Mouse (Mus musculus): ENCODE measurements around the gene Med13l. TPM values are rescaled to one million over a fixed set of nuclear protein-coding genes. Genes with fewer than 3 reads are reported as not detected.

Med13l gene
- polyA plus RNA-seq, 1 experiment from 2014 or later, result 14.9 TPM

DNA sequence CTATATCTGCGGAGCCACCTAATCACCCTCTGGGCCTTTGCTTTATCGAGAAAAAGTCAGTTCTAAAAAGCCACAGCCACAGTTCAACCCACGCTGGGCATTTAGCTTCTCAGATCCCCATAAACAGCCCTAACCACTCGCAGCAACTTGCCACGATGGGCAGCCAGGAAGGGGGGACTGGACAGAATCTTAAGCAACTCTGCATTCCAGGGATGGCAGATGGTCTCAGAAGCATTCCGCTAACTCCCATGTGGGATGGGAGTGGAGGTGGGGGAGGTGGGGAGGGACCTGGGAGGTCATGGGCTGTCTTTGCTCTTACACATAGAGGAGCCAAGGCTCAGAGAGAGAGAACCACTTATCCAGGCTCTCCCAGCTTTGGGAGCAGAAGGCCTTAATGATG, 44.0 kb upstream of the Med13l start:
- ATAC-seq (replicated peaks; ENCODE audit: low FRiP score, low TSS enrichment, low read depth), result no peak
- Histone ChIP-seq H3K9me3 (ENCODE audit: control insufficient read depth, low read length) (no peaks in the 10 kb centered on the region), H3K4me1 (replicated peaks; ENCODE audit: control insufficient read depth, insufficient read depth, low read length) (peaks cover 37% of the 10 kb centered on the region), H3K9ac (ENCODE audit: low read length) (no peak overlapping the region), H3K4me2 (ENCODE audit: low read length) (no peak overlapping the region), H3K4me3 (ENCODE audit: low read depth, low read length) (no peak overlapping the region), H3K27me3 (replicated peaks; ENCODE audit: control insufficient read depth, insufficient read depth, low read length) (no peaks in the 10 kb centered on the region), H3K27ac (ENCODE audit: low read depth) (0 out of 2 replicates have a peak overlapping the region, but pooled peaks have one; percentile 17), H3K36me3 (ENCODE audit: control insufficient read depth, insufficient read depth, low read length) (no peaks in the 10 kb centered on the region)
- no peak for DNase-seq (ENCODE audit: low spot score)
- WGBS, result 41% methylated on average over 6 of the region's 6 CpGs

DNA sequence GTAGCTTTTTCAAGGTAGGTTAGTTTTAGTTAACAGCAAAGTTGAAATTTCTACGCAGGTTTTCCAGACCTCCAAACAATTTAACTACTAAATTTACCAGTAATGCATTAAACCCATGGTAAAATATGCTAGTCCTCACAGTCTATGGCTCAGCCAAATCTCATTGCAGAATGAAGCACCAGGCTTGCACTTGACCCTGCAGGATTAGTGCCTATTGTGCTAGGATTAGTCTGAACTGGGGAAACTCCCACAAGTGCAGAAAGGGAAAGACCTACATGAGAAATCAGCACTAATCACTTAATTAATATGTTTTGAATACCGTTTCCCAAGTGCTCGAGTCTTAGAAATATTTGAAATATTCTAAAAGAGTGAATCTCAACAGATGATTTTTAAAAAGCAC, 40.0 kb upstream of the Med13l start:
- 78% methylated on average over 3 of the region's 3 CpGs for WGBS
- Histone ChIP-seq H3K4me1 (replicated peaks; ENCODE audit: control insufficient read depth, insufficient read depth, low read length) (peaks cover 22% of the 10 kb centered on the region), H3K9ac (ENCODE audit: low read length) (no peak overlapping the region), H3K27ac (ENCODE audit: low read depth) (no peak overlapping the region), H3K4me2 (ENCODE audit: low read length) (no peak overlapping the region), H3K27me3 (replicated peaks; ENCODE audit: control insufficient read depth, insufficient read depth, low read length) (no peaks in the 10 kb centered on the region), H3K36me3 (ENCODE audit: control insufficient read depth, insufficient read depth, low read length) (no peaks in the 10 kb centered on the region), H3K9me3 (ENCODE audit: control insufficient read depth, low read length) (no peaks in the 10 kb centered on the region), H3K4me3 (ENCODE audit: low read depth, low read length) (no peak overlapping the region)
- no peak for DNase-seq (ENCODE audit: low spot score)
- ATAC-seq (replicated peaks; ENCODE audit: low FRiP score, low TSS enrichment, low read depth), result no peak

DNA sequence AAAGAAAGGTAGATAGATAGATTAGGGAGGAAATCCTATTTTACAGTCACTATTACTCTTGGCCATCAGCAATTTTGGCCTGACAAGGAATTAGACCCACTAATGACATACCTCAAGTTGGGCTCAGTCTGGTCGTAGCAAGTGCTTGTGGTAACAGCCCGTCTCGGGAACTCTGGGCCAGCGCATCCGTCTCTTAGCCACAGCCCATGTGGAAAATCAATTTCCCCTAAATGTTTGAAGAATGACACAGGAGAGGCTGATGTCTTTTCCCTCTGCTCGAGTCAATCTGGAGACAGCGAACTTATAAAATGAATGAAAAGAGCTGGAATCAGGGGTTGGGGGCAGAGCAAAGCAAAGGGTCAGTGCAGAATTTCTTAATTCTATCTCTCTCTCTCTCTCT, 36.1 kb upstream of the Med13l start:
- no peak for ATAC-seq (replicated peaks; ENCODE audit: low FRiP score, low TSS enrichment, low read depth)
- Histone ChIP-seq H3K36me3 (ENCODE audit: control insufficient read depth, insufficient read depth, low read length) (no peaks in the 10 kb centered on the region), H3K9ac (ENCODE audit: low read length) (no peak overlapping the region), H3K27me3 (replicated peaks; ENCODE audit: control insufficient read depth, insufficient read depth, low read length) (no peaks in the 10 kb centered on the region), H3K4me1 (replicated peaks; ENCODE audit: control insufficient read depth, insufficient read depth, low read length) (no peaks in the 10 kb centered on the region; the same call in 1 of the 2 replicates), H3K27ac (ENCODE audit: low read depth) (no peak overlapping the region), H3K4me3 (ENCODE audit: low read depth, low read length) (no peak overlapping the region), H3K9me3 (ENCODE audit: control insufficient read depth, low read length) (no peaks in the 10 kb centered on the region), H3K4me2 (ENCODE audit: low read length) (no peak overlapping the region)
- no peak for DNase-seq (ENCODE audit: low spot score)
- 70% methylated on average over 7 of the region's 7 CpGs for WGBS

DNA sequence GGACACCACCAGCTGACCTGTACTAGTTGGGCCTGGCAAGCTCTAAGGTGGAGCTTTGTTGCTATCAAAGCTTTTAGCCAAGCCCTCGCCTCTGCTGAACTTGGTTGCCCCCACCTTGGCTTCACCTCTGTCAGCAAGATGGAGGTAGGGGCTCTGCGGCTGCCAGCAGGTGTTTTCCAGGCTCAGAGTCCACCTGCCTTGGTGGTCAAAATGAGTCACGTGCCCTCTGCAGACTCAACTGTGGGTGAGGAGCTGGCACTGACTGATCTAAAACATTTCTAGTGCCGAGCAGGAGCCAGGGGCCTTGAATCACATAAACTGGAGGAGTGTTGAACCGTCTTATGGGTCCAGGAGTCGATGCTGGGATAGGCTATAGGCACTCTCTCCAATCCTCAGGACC, 34.8 kb upstream of the Med13l start:
- Histone ChIP-seq H3K9me3 (ENCODE audit: control insufficient read depth, low read length) (no peaks in the 10 kb centered on the region), H3K4me2 (ENCODE audit: low read length) (no peak overlapping the region), H3K27ac (ENCODE audit: low read depth) (no peak overlapping the region), H3K4me1 (replicated peaks; ENCODE audit: control insufficient read depth, insufficient read depth, low read length) (no peaks in the 10 kb centered on the region; the same call in 1 of the 2 replicates), H3K36me3 (ENCODE audit: control insufficient read depth, insufficient read depth, low read length) (no peaks in the 10 kb centered on the region), H3K9ac (ENCODE audit: low read length) (no peak overlapping the region), H3K4me3 (ENCODE audit: low read depth, low read length) (no peak overlapping the region), H3K27me3 (replicated peaks; ENCODE audit: control insufficient read depth, insufficient read depth, low read length) (no peaks in the 10 kb centered on the region)
- WGBS, result 67% methylated on average over 6 of the region's 6 CpGs
- ATAC-seq (replicated peaks; ENCODE audit: low FRiP score, low TSS enrichment, low read depth) (no peak), DNase-seq (ENCODE audit: low spot score) (no peak)

DNA sequence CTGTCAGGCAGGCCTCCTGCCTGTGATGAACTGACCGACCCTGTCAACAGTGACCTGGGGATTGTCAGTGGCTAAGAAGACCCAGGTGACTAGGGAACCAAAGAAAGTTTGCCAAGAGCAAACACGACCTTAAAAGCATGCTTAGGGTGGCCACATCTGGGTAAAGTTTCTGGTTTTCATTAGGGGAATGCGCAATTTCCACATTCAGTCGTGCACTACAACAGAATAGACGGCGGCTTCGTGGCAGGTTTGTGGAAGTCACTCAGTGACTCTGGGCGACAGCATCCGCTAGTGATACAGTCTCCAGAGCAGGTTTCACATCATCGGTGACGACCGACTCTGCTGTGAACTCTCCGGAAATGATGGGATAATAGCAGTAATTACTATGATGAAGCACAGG, 34.0 kb upstream of the Med13l start:
- no peaks in the 10 kb centered on the region for H3K36me3 ChIP-seq (ENCODE audit: control insufficient read depth, insufficient read depth, low read length)
- H3K4me3 ChIP-seq (ENCODE audit: low read depth, low read length), result no peak overlapping the region
- H3K4me2 ChIP-seq (ENCODE audit: low read length), result no peak overlapping the region
- no peaks in the 10 kb centered on the region for H3K9me3 ChIP-seq (ENCODE audit: control insufficient read depth, low read length)
- no peak overlapping the region for H3K27ac ChIP-seq (ENCODE audit: low read depth)
- H3K9ac ChIP-seq (ENCODE audit: low read length), result no peak overlapping the region
- H3K4me1 ChIP-seq (replicated peaks; ENCODE audit: control insufficient read depth, insufficient read depth, low read length), result no peaks in the 10 kb centered on the region; the same call in 1 of the 2 replicates
- DNase-seq (ENCODE audit: low spot score), result no peak
- no peaks in the 10 kb centered on the region for H3K27me3 ChIP-seq (replicated peaks; ENCODE audit: control insufficient read depth, insufficient read depth, low read length)
- no peak for ATAC-seq (replicated peaks; ENCODE audit: low FRiP score, low TSS enrichment, low read depth)
- WGBS, result 47% methylated on average over 13 of the region's 13 CpGs

DNA sequence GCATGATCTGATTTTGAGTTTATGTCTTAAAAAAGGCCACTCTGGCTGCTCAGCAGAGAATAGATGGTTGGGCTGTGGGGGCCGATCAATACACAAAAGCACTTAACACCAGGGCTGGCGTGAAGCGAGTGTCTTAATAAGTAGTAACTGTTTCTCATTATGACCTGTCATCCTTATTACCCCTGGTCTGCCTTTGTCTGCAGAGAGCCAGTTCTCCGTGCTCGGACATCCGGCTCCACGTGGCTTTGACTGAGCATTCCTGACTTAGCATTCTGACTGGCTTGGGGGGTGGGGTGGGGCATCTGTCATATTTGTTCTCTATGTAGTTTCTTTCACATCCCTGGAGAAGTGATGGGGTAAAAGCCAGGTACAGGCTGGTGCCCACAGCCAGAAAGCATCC, 31.2 kb upstream of the Med13l start:
- no peak overlapping the region for H3K4me3 ChIP-seq (ENCODE audit: low read depth, low read length)
- ATAC-seq (replicated peaks; ENCODE audit: low FRiP score, low TSS enrichment, low read depth) (no peak), DNase-seq (ENCODE audit: low spot score) (no peak)
- H3K36me3 ChIP-seq (ENCODE audit: control insufficient read depth, insufficient read depth, low read length), result no peaks in the 10 kb centered on the region
- WGBS, result 19% methylated on average over 7 of the region's 7 CpGs
- no peak overlapping the region for H3K4me2 ChIP-seq (ENCODE audit: low read length)
- H3K27ac ChIP-seq (ENCODE audit: low read depth), result no peak overlapping the region
- no peaks in the 10 kb centered on the region for H3K27me3 ChIP-seq (replicated peaks; ENCODE audit: control insufficient read depth, insufficient read depth, low read length)
- no peak overlapping the region for H3K9ac ChIP-seq (ENCODE audit: low read length)
- no peaks in the 10 kb centered on the region for H3K9me3 ChIP-seq (ENCODE audit: control insufficient read depth, low read length)
- peaks cover 4% of the 10 kb centered on the region; the same call in 1 of the 2 replicates for H3K4me1 ChIP-seq (replicated peaks; ENCODE audit: control insufficient read depth, insufficient read depth, low read length)

DNA sequence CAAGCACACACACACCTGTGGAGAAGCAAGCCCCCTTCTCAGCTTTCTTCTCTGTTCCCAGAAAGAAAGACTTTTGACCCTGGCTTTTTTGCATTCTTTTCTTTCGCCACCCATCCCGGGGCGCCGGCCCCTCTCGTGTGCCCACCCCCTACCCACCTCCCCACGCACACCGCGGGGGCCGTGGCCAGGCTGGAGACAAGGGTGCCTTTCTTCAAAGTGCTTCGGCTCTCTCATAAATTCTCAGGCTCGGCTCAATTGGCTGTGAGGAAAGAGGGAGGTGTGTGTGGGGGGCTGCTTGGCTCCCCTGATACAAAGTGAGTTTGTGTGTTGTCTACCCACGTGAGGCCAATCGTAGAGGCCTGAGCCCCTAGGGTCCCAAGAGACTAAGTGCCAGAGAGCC, 28.4 kb upstream of the Med13l start:
- Histone ChIP-seq H3K4me3 (ENCODE audit: low read depth, low read length) (no peak overlapping the region), H3K9me3 (ENCODE audit: control insufficient read depth, low read length) (no peaks in the 10 kb centered on the region), H3K4me1 (replicated peaks; ENCODE audit: control insufficient read depth, insufficient read depth, low read length) (peaks cover 12% of the 10 kb centered on the region; the same call in 1 of the 2 replicates), H3K27me3 (replicated peaks; ENCODE audit: control insufficient read depth, insufficient read depth, low read length) (no peaks in the 10 kb centered on the region), H3K27ac (ENCODE audit: low read depth) (no peak overlapping the region), H3K4me2 (ENCODE audit: low read length) (no peak overlapping the region; the same call in 1 of the 2 replicates), H3K36me3 (ENCODE audit: control insufficient read depth, insufficient read depth, low read length) (no peaks in the 10 kb centered on the region), H3K9ac (ENCODE audit: low read length) (no peak overlapping the region)
- ATAC-seq (replicated peaks; ENCODE audit: low FRiP score, low TSS enrichment, low read depth) (no peak), DNase-seq (ENCODE audit: low spot score) (no peak)
- WGBS, result 19% methylated on average over 13 of the region's 13 CpGs

DNA sequence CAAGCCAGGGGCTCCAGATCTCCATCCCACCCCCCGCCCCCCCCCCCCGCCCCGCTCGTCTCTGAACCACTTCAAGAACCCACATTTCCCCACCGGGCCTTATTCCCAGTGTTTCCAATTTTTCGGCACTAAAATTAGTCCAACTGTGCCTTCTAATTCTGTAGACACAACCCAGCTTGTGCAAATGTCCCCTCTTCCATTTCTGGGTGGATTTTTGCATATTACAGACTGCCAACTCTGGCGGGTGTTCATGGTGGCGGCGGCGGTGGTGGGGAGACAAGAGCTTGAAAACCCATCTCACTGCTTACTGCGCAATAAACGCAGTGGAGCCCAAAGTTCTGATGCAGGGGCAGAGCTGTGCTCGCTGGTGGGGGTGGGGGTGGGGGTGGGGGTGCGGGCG, 27.8 kb upstream of the Med13l start:
- WGBS, result 51% methylated on average over 14 of the region's 15 CpGs
- DNase-seq (ENCODE audit: low spot score), result no peak
- peaks cover 15% of the 10 kb centered on the region; the same call in 1 of the 2 replicates for H3K4me1 ChIP-seq (replicated peaks; ENCODE audit: control insufficient read depth, insufficient read depth, low read length)
- H3K27me3 ChIP-seq (replicated peaks; ENCODE audit: control insufficient read depth, insufficient read depth, low read length), result no peaks in the 10 kb centered on the region
- no peak overlapping the region for H3K9ac ChIP-seq (ENCODE audit: low read length)
- ATAC-seq (replicated peaks; ENCODE audit: low FRiP score, low TSS enrichment, low read depth), result no peak
- H3K27ac ChIP-seq (ENCODE audit: low read depth), result no peak overlapping the region
- no peaks in the 10 kb centered on the region for H3K36me3 ChIP-seq (ENCODE audit: control insufficient read depth, insufficient read depth, low read length)
- H3K9me3 ChIP-seq (ENCODE audit: control insufficient read depth, low read length), result no peaks in the 10 kb centered on the region
- H3K4me2 ChIP-seq (ENCODE audit: low read length), result no peak overlapping the region
- H3K4me3 ChIP-seq (ENCODE audit: low read depth, low read length), result no peak overlapping the region

DNA sequence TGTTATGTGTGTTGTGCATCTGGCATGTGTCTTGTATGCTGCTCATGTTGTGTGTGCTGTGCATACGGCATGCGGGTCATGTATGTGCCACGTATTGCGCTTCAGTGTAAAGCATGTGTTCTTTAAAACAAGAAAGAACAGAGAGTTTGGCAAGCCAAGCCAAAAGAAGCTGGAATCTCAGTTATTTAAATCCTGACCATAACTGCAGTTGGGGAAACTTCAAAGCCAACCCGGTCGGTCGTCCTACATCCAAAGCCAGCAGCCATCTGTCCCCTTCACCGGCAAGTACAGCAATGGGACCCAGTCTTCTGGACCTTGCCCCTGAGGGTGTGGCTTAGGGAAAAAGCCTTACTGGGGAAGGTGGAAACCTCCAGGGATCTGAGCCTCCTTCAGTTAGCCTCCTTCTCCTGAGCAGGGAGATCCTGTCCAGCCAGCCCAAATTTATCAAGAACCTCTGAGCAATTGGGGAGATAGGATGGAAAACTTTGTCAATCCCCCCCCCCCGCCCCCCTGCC, 26.0 kb upstream of the Med13l start:
- WGBS, result 61% methylated on average over 9 of the region's 9 CpGs
- no peak overlapping the region for H3K4me2 ChIP-seq (ENCODE audit: low read length)
- ATAC-seq (replicated peaks; ENCODE audit: low FRiP score, low TSS enrichment, low read depth) (no peak), DNase-seq (ENCODE audit: low spot score) (no peak)
- H3K4me1 ChIP-seq (replicated peaks; ENCODE audit: control insufficient read depth, insufficient read depth, low read length), result peaks cover 16% of the 10 kb centered on the region; the same call in 1 of the 2 replicates
- no peak overlapping the region for H3K9ac ChIP-seq (ENCODE audit: low read length)
- H3K9me3 ChIP-seq (ENCODE audit: control insufficient read depth, low read length), result no peaks in the 10 kb centered on the region
- H3K27me3 ChIP-seq (replicated peaks; ENCODE audit: control insufficient read depth, insufficient read depth, low read length), result no peaks in the 10 kb centered on the region
- H3K4me3 ChIP-seq (ENCODE audit: low read depth, low read length), result no peak overlapping the region
- H3K36me3 ChIP-seq (ENCODE audit: control insufficient read depth, insufficient read depth, low read length), result no peaks in the 10 kb centered on the region
- H3K27ac ChIP-seq (ENCODE audit: low read depth), result no peak overlapping the region; the same call in 1 of the 2 replicates
